ENCODE assay signal across 15 mouse cellular contexts in genomic region chr12:105911556-105911955, GRCm38 (mm10).
"Had no signal": no experiment of that assay in that cellular context is flagged by ENCODE, and none has a peak within 500 bp of the region (broad histone marks: within the 10 kb centered on the region; RNA-seq: fewer than 3 reads in every experiment).

No protein-coding gene starts in this region.

- H3K9me3 ChIP-seq: midbrain, embryonic 15.5 days; neural tube, embryonic 12.5 days had no signal

- DNase-seq: kidney, adult 18-20 months; kidney, postnatal 10 days; kidney, postnatal 4 days; left cerebral cortex, postnatal 4 days; lung, adult 2 months; lung, postnatal 10 days; right cerebral cortex, postnatal 25 days; thymus, postnatal 36 days had no signal

- H3K4me1 ChIP-seq: midbrain, embryonic 15.5 days; neural tube, embryonic 12.5 days had no signal

- H3K4me2 ChIP-seq: midbrain, embryonic 11.5 days; midbrain, embryonic 15.5 days; neural tube, embryonic 12.5 days had no signal

- ATAC-seq: midbrain, embryonic 15.5 days had no signal

- H3K27ac ChIP-seq: layer of hippocampus, adult 2 months; liver, embryonic 14.5 days; macrophage; midbrain, embryonic 15.5 days; neural tube, embryonic 12.5 days had no signal

- H3K36me3 ChIP-seq: midbrain, embryonic 15.5 days; neural tube, embryonic 12.5 days had no signal

- H3K9ac ChIP-seq: liver, embryonic 14.5 days; midbrain, embryonic 15.5 days; neural tube, embryonic 12.5 days had no signal

- H3K4me3 ChIP-seq: layer of hippocampus, adult 2 months; megakaryocyte, embryonic 14.5 days; midbrain, embryonic 15.5 days; neural tube, embryonic 12.5 days had no signal

- H3K27me3 ChIP-seq: midbrain, embryonic 15.5 days; neural tube, embryonic 12.5 days had no signal
